Mouse (Mus musculus) E14TG2a.4 (cell line): ENCODE measurements around the gene Mbnl2.

ENCODE experiments used
- CTCF ChIP-seq: conservative IDR thresholded peaks from 2 replicates; pipeline ENCODE4 v1.5.1; 2014; ENCODE audit warnings: low read length
- NANOG ChIP-seq: IDR thresholded peaks from 2 replicates; pipeline ENCODE4 v1.6.1; 2014; ENCODE audit warnings: borderline replicate concordance, low read length, mixed read lengths
- POU5F1 ChIP-seq: IDR thresholded peaks from 2 replicates; pipeline ENCODE4 v1.6.1; 2014; ENCODE audit warnings: low read length, borderline replicate concordance

DNA sequence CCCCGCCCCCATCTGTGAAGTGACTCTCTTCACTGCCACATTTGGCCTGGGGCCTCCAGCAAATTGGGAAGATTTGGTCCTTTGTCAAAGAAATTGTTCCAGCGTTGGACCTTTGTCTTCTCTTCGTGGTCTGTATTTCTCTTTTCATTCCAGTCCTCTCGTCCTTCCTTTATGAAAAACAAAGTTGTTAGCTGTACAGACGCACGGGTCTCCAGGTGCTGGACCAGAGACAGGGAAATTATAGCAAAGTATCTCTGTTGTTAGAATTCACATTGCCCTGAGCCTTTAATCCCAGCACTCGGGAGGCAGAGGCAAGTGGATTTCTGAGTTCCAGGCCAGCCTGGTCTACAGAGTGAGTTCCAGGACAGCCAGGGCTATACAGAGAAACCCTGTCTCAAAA is 22.1 kb upstream of the Mbnl2 start:
- TF ChIP-seq CTCF (no peak), POU5F1 (no peak), NANOG (no peak)
